Mouse (Mus musculus) heart, adult 2 months (tissue): ENCODE measurements around the gene Ptdss2.

Source experiments
- CTCF ChIP-seq: fragments of 200-600 bp; IDR thresholded peaks from 2 replicates; pipeline ENCODE4 v1.8.1; 2022; ENCODE audit warnings: antibody characterized with exemption, mild to moderate bottlenecking, moderate library complexity
- POLR2A ChIP-seq: fragments of 200-500 bp; IDR thresholded peaks from 2 replicates; pipeline ENCODE4 v1.6.1; 2011; ENCODE audit warnings: mild to moderate bottlenecking, low read depth, low read length, control low read depth; ENCODE audit not compliant: insufficient read depth

DNA sequence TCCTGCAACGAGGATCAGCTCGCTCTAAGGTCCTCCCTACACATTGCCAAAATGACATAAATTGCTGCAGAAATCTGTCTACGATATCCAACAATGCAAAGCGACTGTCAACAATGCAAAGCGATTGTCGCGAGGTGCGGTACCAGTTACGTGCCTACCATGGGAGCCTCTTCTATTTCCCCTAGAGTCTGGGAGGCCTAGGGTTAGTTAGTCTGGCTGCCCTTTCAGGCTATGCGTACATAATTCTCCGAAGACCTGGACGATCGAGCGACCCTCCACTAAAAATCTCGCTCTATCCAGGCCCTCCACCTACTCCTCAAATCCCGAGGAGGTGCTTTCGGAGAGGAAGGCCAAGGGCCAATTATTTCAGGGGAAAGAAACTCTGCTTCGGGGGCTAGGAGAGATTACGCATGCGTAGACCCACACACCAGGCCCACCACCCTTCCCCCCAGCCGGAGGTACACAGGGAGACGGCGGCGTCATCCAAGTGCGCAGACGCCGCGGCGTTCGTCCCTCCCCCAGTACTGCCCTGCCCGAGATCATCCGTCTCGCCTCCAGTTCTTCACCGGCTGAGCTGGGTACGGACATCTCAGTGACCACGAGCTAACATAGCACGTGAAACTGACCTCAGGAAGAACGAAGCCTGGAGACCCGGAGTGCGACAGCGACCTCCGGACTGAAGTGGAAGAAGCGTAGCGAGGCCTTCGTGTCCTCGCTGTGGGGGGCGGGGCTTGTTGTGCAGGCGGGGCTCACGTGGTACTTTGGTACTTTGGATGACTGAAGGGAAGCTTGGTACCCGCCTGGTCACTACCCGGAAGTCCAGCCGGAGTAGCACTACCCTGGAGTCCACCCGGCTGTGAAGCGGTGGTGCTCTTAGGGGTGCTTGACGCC, 50.2 kb downstream of the Ptdss2 start, which contains the start of gene Rnh1:
- no peak for TF ChIP-seq CTCF
- TF ChIP-seq POLR2A, result peak; percentile 98
